Mouse (Mus musculus) hindbrain, embryonic 12.5 days (tissue): ENCODE measurements around the gene Pirb. TPM values are rescaled to one million over a fixed set of nuclear protein-coding genes. Genes with fewer than 3 reads are reported as not detected.
"Not testable (repeated sequence)": the region's sequence is repeated elsewhere in the genome, so short reads cannot be mapped to it uniquely, and the experiment has no call there.

Experiments used
- ATAC-seq: fragments of 200-750 bp; cut with Nextera tagmentation; 2 replicates; pipeline ENCODE4 v1.8.0; 2017; ENCODE audit warnings: moderate TSS enrichment; ENCODE audit not compliant: low FRiP score
- H3K27ac ChIP-seq: fragments of 300-500 bp; sonication (generic); 2 replicates; pipeline ENCODE4 v1.5.1; 2016; ENCODE audit warnings: mild to moderate bottlenecking
- H3K27me3 ChIP-seq: fragments of 300-500 bp; sonication (generic); 2 replicates; pipeline ENCODE4 v1.6.1; 2016; ENCODE audit warnings: mild to moderate bottlenecking
- H3K36me3 ChIP-seq: fragments of 300-500 bp; sonication (generic); 2 replicates; pipeline ENCODE4 v1.6.1; 2016; ENCODE audit warnings: mild to moderate bottlenecking
- H3K4me1 ChIP-seq: fragments of 300-500 bp; sonication (generic); 2 replicates; pipeline ENCODE4 v1.6.1; 2016
- H3K4me2 ChIP-seq: fragments of 300-500 bp; sonication (generic); replicated peaks from 2 replicates; pipeline ENCODE4 v1.6.1; 2016; ENCODE audit warnings: mild to moderate bottlenecking
- H3K4me3 ChIP-seq: fragments of 300-500 bp; sonication (generic); 2 replicates; pipeline ENCODE4 v1.5.1; 2016; ENCODE audit warnings: mild to moderate bottlenecking
- H3K9ac ChIP-seq: fragments of 300-500 bp; sonication (generic); 2 replicates; pipeline ENCODE4 v1.6.1; 2016; ENCODE audit warnings: mild to moderate bottlenecking, moderate library complexity
- H3K9me3 ChIP-seq: fragments of 300-500 bp; sonication (generic); replicated peaks from 2 replicates; pipeline ENCODE4 v1.6.1; 2016; ENCODE audit warnings: mild to moderate bottlenecking
- WGBS: fragments of 180-500 bp; shearing (Covaris S2); methylation state at CpG from one replicate; pipeline ENCODE4 v1.1.7; 2016; 5-methylcytosine and 5-hydroxymethylcytosine counted together
- polyA plus RNA-seq: library from polyadenylated mRNA; unstranded; fragments of >200 nt; fragmentation: Nextera tagmentation; extraction: Ambion mirVana; gene quantifications from 2 replicates; pipeline ENCODE4 v1.2.1, GENCODE M21; 2016

Gene Pirb
- polyA plus RNA-seq, 1 experiment from 2014 or later: 0.19 TPM

DNA sequence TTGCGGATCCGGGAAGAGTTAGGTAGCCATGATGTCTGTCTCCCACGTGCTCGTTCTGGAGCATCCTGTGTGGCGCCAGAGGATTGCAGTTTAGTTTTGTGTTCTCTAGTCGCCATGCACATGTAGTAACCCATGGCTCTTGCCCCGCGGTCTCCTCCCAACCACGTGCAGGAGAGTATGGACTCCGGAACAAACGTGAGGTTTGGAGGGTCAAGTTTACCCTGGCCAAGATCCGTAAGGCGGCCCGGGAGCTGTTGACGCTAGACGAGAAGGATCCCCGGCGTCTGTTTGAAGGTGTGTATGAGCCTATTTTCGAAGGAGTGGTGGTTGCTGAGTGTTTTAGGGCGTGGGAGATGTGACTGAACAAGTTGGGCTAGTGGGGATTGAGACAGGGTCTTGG is 15.7 kb downstream of the Pirb start:
- Histone ChIP-seq H3K9me3 (no peaks in the 10 kb centered on the region), H3K36me3 (peaks cover 35% of the 10 kb centered on the region), H3K4me2 (peak overlapping the region; percentile 91), H3K27me3 (no peaks in the 10 kb centered on the region), H3K27ac (peak overlapping the region; percentile 93), H3K9ac (peak overlapping the region; percentile 88), H3K4me3 (peak overlapping the region; percentile 83), H3K4me1 (peaks cover 15% of the 10 kb centered on the region)
- ATAC-seq: peak; percentile 55
- WGBS: under 1% methylated on average over 20 of the region's 20 CpGs

DNA sequence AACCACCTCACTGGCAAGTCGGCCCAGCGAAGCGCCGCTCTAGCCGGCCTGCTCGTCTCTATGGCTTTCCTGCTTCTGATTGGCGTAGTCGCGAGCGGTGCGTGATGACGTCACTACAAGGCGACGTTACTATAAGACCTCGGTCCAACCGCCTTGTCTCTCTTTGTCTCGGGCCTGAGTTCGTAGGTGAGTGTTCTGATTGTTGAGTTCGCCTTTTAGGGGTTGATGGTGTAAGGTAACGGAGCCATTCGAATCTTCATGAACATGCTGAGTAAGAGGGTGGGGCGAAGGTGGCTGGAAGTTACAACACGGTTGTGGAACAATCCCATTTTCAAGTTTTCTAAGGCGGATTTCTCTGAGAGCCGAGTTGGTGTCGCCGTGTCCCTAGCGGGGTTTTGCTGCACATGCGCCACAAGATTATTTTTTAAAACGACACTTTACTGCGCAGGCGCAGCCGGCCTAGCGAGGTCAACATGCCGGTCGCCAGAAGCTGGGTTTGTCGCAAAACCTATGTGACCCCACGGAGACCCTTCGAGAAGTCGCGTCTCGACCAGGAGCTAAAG is 16.2 kb downstream of the Pirb start, which contains the start of gene Rps9:
Rps9 (plus strand) TSS at position 115 of the 563 bp plus-strand sequence.
- Histone ChIP-seq H3K4me2 (peak within 1 kb of the TSS; percentile 91), H3K4me3 (peak within 1 kb of the TSS; percentile 83), H3K9me3 (no peaks in the 10 kb centered on the region), H3K27me3 (no peaks in the 10 kb centered on the region), H3K4me1 (peaks cover 15% of the 10 kb centered on the region), H3K36me3 (peaks cover 40% of the 10 kb centered on the region), H3K9ac (peak within 1 kb of the TSS; percentile 88), H3K27ac (peak within 1 kb of the TSS; percentile 93)
- ATAC-seq: peak; percentile 95
- under 1% methylated on average over 42 of the region's 42 CpGs for WGBS

DNA sequence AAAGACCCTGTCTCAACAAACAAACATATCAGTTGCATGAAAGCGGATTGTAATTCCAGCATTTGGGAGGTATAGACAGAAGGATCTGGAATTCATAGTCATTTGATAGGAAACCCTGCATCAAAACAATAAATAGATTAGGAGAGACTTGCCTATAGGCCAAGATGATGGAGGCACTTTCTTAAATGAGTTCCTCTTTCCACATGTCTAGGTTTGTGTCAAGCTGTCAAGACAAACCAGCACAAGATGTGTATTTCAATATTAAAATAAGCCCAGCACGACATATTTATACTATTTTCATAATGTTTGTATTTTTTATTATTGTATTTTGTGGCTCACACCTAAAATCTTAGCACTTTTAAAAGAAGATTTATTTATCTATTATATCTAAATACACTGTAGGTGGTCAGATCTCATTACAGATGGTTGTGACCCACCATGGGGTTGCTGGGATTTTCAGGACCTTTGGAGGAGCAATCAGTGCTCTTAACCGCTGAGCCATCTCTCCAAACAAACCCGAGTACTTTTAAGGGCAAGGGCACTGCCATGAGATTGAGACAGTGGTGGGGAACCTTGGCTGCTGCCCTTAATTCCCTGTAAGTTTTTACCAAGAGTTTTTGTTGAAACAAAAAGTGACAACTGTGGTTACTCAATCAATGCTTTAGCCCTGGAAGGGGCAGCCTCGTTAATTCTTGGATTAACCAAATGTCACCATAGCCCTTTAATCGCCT is 16.9 kb downstream of the Pirb start:
- H3K27ac ChIP-seq: peak overlapping the region; percentile 93
- H3K27me3 ChIP-seq: no peaks in the 10 kb centered on the region
- no peaks in the 10 kb centered on the region for H3K9me3 ChIP-seq
- H3K4me2 ChIP-seq: peak overlapping the region; percentile 91
- peak; percentile 68 for ATAC-seq
- WGBS: 22% methylated on average over 6 of the region's 6 CpGs
- peaks cover 15% of the 10 kb centered on the region for H3K4me1 ChIP-seq
- peak overlapping the region; percentile 83 for H3K4me3 ChIP-seq
- H3K9ac ChIP-seq: peak overlapping the region; percentile 57
- H3K36me3 ChIP-seq: peaks cover 46% of the 10 kb centered on the region

DNA sequence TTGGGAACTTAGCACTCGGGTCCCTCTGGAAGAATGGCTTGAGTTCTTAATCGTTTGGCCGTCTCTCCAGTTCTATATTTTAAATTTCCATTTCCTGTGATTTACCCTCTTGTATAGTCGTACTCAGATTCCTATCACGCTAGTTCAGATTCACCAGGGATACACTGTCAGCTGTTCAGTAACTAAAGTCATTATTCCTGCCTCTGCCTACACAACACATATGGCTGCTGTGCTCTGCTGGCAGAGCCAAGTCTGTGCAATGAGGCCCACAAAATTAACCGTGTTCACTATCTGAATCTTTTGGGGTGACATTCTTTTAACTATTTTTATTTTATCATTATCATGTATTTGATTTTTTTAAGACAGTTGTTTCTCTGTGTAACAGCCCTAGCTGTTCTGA is 21.7 kb downstream of the Pirb start:
- Histone ChIP-seq H3K36me3 (peaks cover 49% of the 10 kb centered on the region), H3K9ac (no peak overlapping the region), H3K27me3 (no peaks in the 10 kb centered on the region), H3K27ac (no peak overlapping the region), H3K9me3 (no peaks in the 10 kb centered on the region), H3K4me2 (no peak overlapping the region), H3K4me3 (no peak overlapping the region), H3K4me1 (peaks cover 9% of the 10 kb centered on the region)
- ATAC-seq: no peak
- WGBS: 97% methylated on average over 6 of the region's 6 CpGs

DNA sequence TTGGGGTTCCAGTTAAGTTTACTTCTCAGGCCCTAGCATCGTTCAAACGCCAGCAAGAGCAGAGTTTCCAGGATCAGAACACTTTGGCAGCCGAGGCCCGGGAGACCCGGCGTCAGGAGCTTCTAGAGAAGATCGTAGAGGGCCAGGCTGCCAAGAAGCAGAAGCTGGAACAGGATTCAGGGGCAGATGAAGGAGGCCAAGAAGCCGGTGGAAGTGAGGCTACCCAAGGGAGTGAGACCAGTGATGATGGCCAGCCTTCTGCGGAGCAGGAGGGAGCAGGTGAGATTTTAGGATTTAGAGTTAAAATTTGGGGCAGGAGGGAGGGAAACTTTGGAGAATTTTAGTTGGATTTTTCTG is 25.3 kb downstream of the Pirb start:
- 8% methylated on average over 9 of the region's 9 CpGs for WGBS
- not testable (repeated sequence) for H3K27me3 ChIP-seq, ATAC-seq, H3K9me3 ChIP-seq
- Histone ChIP-seq H3K4me1 (peaks cover 19% of the 10 kb centered on the region), H3K36me3 (peaks cover 35% of the 10 kb centered on the region), H3K4me3 (peak overlapping the region; percentile 72), H3K9ac (peak overlapping the region; percentile 88), H3K4me2 (peak overlapping the region; percentile 85), H3K27ac (peak overlapping the region; percentile 94)

DNA sequence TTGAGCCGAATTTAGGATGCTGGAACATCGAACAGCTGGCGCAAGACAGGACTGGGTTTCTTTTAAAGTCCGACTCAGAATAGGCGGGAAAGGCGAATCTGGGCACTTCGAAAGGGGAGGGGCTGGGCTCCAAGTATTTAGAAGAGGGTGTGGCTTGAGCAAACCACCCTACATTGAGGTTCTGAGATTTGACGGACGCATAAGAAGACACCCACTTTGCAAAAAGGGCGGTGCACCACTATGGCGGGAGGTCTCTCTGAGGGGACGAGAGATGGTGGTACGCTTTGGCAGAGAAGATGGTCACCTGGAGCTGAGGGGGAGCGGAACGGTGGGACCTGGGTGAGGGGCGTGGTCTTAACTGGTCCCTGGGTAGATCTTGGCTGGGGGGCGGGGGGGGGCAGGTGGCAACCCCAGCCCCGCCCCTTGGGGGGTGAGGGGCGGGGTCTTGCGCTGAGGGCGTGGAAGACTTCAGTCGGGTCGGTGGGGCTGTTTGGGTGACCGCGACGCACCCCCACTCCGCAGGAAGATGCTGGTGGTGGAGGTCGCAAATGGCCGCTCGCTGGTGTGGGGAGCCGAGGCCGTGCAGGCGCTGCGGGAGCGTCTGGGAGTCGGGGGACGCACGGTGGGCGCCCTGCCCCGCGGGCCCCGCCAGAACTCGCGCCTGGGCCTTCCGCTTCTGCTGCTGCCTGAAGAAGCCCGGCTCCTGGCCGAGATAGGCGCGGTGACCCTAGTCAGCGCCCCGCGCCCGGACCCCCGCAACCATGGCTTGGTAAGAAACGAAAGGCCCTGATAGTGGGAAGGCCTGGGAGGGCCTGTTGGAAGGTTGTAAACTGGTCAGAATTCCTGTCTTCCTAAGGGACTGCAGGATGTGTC is 25.9 kb downstream of the Pirb start:
- Histone ChIP-seq H3K4me1 (peaks cover 19% of the 10 kb centered on the region), H3K27ac (peak overlapping the region; percentile 94), H3K4me2 (peak overlapping the region; percentile 85), H3K4me3 (peak overlapping the region; percentile 72), H3K9me3 (no peaks in the 10 kb centered on the region), H3K27me3 (no peaks in the 10 kb centered on the region), H3K9ac (peak overlapping the region; percentile 88), H3K36me3 (peaks cover 30% of the 10 kb centered on the region)
- peak; percentile 32 for ATAC-seq
- WGBS: under 1% methylated on average over 52 of the region's 55 CpGs

DNA sequence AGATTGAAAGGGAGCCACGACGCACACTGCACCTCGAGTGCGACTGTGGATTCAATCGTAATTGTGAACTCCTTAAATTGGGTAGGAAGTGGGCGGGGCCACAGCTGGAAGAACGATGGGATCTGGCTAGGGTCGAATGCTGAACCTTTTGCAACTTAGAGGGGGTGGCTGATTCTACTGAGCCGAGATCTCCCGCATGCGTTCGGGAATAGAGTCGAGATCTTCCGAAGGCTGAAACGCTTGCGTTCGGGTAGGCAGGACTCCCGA is 26.4 kb downstream of the Pirb start:
- no peak for ATAC-seq
- Histone ChIP-seq H3K9me3 (no peaks in the 10 kb centered on the region), H3K36me3 (peaks cover 24% of the 10 kb centered on the region), H3K27ac (peak overlapping the region; percentile 94), H3K27me3 (no peaks in the 10 kb centered on the region), H3K9ac (peak overlapping the region; percentile 88), H3K4me2 (peak overlapping the region; percentile 85), H3K4me3 (peak overlapping the region; percentile 72), H3K4me1 (peaks cover 19% of the 10 kb centered on the region)
- WGBS: under 1% methylated on average over 18 of the region's 18 CpGs

DNA sequence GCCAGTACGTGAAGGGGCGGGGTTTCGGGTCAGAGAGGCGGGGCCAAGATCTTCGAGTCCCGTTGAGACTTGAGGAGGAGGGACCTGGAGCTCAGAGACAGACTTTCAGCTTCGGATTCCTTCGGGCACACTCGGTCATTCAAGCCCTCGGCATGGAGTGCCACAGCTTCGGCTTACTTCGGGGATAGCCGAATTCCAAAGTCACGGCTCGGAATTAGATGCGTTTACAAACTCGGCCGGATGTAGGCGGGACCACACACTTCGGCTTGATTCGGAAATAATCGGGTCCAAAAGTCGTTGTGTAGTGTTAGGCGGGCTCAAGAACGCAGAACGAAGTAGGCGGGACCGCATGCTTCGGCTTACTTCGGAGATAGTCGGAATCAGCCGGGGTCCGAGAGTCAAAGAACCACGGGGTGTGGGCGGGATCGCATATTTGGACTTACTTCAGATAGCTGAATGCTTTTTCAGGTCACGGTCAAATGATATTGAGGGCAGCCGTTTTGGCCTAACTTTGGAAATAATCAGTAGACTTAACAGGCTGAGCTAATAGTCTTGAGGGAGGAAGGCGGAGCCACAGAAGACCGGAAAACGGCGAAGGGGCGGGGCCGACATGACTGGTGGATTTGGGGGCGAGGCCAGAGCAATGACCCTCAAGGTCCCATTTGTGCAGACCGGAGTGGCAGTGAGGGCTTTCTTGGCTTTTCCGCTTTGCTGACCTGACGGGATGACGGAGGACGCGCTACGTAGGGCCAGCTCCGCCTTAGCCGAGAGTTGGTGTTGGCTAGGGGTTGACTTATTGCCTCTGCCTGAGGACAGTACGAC is 27.0 kb downstream of the Pirb start, which contains the start of gene Mboat7:
Mboat7 (minus strand) TSS at position 537 of the 822 bp plus-strand sequence.
- Histone ChIP-seq H3K4me3 (peak within 1 kb of the TSS; percentile 72), H3K4me2 (peak within 1 kb of the TSS; percentile 85), H3K36me3 (peaks cover 22% of the 10 kb centered on the region), H3K9ac (peak within 1 kb of the TSS; percentile 92), H3K9me3 (no peaks in the 10 kb centered on the region), H3K4me1 (peaks cover 19% of the 10 kb centered on the region), H3K27ac (peak within 1 kb of the TSS; percentile 94), H3K27me3 (no peaks in the 10 kb centered on the region)
- under 1% methylated on average over 55 of the region's 55 CpGs for WGBS
- peak; percentile 91 for ATAC-seq

DNA sequence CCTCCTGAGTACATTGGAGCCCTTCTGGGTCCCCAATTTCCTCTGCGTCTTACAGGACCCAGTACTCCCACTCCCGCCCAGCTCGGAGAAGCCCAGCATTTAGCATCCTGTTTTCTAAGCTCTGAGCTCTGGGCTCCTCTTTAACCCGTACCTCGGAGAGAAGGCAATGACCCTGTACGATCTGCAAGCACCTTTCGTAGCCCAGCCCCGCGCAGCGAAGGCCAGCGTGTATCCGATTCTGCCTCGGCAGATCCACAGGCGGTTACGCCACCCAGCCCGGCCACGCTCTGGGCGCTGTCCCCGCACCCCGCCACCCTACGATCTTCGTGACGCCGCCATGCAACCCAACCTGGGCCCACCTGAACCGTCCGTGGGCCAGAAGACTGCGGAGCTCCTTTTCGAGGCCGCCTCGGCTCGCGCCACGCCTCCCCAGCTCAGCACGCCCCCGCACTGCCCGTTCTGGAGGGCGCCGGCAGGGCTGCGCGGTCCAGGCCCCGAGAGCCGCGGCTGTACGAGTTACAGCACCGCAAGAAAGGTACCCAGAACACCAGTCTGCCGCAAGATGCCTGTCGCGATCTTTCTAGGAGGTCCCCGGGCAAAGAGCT is 27.7 kb downstream of the Pirb start, which contains the start of gene Tsen34:
Tsen34 (plus strand) TSS at position 482 of the 605 bp plus-strand sequence.
- Histone ChIP-seq H3K4me2 (peak within 1 kb of the TSS; percentile 85), H3K4me3 (peak within 1 kb of the TSS; percentile 72), H3K27me3 (no peaks in the 10 kb centered on the region), H3K27ac (peak within 1 kb of the TSS; percentile 94), H3K9me3 (no peaks in the 10 kb centered on the region), H3K36me3 (peaks cover 20% of the 10 kb centered on the region), H3K9ac (peak within 1 kb of the TSS; percentile 92), H3K4me1 (peaks cover 19% of the 10 kb centered on the region)
- ATAC-seq: peak; percentile 74; the same call in 1 of the 2 replicates
- WGBS: under 1% methylated on average over 48 of the region's 49 CpGs

DNA sequence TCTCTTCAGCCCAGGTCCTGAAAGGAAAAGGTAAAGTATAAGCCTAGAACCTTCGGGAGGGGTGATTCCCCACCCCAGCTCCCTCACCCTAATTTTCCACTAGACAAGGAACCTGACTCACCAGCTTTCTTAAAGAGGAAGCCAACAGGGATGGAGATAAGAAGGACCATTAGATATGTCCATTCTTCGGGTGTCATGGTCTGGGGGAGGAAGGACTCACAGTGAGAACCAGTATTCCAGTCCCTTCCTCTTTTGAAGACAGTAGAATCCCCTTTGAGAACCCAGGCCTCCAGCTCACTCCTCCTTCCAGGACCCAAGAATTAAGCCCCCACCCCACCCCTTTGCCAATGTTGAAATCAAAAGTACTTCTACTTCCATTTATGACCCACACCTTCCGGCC is 28.3 kb downstream of the Pirb start:
- Histone ChIP-seq H3K9me3 (no peaks in the 10 kb centered on the region), H3K4me1 (peaks cover 19% of the 10 kb centered on the region), H3K27ac (no peak overlapping the region), H3K4me2 (peak overlapping the region; percentile 85), H3K4me3 (peak overlapping the region; percentile 72), H3K9ac (peak overlapping the region; percentile 92), H3K27me3 (no peaks in the 10 kb centered on the region), H3K36me3 (peaks cover 17% of the 10 kb centered on the region)
- ATAC-seq: no peak
- WGBS: 37% methylated on average over 3 of the region's 3 CpGs

DNA sequence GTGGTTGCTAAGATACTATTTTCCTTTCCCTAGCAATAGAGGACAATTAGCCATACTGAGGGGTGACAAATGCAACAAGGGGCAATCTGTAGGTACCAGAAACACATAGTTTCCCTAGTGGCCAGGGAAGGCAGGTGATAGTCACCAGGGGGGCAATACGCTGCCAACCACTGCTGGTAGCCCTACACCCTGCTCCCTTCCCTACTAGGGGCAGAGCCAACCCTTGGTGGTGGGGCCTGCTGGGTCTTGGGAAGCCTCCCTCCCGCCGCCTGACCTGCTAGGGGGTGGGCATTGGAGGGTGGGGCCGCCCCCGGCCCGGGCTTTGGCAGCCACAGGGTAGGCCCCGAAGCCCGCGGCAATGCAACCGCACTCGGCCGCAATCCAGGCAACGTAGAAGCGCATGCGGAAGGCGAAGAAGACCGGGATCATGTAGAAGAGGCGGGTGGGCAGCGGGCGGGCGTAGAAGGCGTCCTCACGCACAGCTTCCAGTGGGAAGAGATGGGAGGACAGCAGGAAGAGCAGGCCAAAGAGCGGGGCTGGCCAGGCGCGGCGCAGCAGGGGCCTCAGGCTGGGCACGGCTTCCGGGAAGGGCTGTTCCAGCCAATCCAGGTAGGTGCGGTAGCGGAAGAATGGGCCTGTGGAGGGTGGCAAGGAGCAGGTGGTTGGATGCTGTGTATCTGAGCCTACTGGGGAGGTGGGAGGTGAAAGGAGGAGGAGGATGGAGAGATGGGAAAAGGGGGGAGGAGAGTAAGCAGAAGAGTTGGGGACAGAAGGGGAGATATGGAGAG is 34.6 kb downstream of the Pirb start:
- H3K9me3 ChIP-seq: no peaks in the 10 kb centered on the region
- peaks cover 26% of the 10 kb centered on the region for H3K36me3 ChIP-seq
- H3K4me3 ChIP-seq: no peak overlapping the region
- H3K9ac ChIP-seq: no peak overlapping the region; the same call in 1 of the 2 replicates
- peaks cover 15% of the 10 kb centered on the region for H3K4me1 ChIP-seq
- no peaks in the 10 kb centered on the region for H3K27me3 ChIP-seq
- no peak overlapping the region for H3K4me2 ChIP-seq
- no peak overlapping the region for H3K27ac ChIP-seq
- 85% methylated on average over 30 of the region's 31 CpGs for WGBS
- no peak for ATAC-seq
